Mouse (Mus musculus): ENCODE measurements around the gene Pramel7. TPM values are rescaled to one million over a fixed set of nuclear protein-coding genes. Genes with fewer than 3 reads are reported as not detected.
"Not testable (repeated sequence)": the region's sequence is repeated elsewhere in the genome, so short reads cannot be mapped to it uniquely, and the experiment has no call there.

Gene Pramel7
- not detected in 2 replicates for polyA plus RNA-seq (2015; fragmentation: Nextera tagmentation; extraction: Ambion mirVana)

DNA sequence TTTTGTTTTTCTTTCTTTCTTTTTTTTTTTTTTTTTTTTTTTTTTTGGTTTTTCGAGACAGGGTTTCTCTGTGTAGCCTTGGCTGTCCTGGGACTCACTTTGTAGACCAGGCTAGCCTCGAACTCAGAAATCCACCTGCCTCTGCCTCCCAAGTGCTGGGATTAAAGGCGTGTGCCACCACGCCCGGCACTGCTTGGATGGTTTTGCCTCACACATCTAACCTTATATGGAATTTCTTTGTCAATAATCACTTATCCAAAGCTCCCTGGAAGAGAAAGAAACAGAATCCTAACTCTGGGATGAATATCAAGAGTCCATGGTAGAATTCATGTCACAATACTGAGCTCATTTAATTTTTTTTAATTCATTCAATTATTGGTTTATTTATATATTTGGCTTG, at the start of gene Pramel7:
Gene Pramel7, minus strand, starts transcription at position 101 of the 400 bp plus-strand sequence.
- H3K9me3 ChIP-seq (replicated peaks; ENCODE audit: control insufficient read depth, low read length); H3K27ac ChIP-seq (ENCODE audit: low read length); H3K27me3 ChIP-seq (ENCODE audit: control insufficient read depth, insufficient read depth, low read depth, low read length); H3K4me3 ChIP-seq (ENCODE audit: low read depth, low read length); H3K4me1 ChIP-seq (ENCODE audit: control insufficient read depth, low read depth, low read length); ATAC-seq (ENCODE audit: low read depth); H3K4me2 ChIP-seq (ENCODE audit: low read depth, low read length); H3K9ac ChIP-seq (ENCODE audit: low read depth, low read length); H3K36me3 ChIP-seq (ENCODE audit: control insufficient read depth, insufficient read depth): not testable (repeated sequence)
- WGBS (ENCODE audit: insufficient replicate concordance): 62% methylated on average over 3 of the region's 5 CpGs

DNA sequence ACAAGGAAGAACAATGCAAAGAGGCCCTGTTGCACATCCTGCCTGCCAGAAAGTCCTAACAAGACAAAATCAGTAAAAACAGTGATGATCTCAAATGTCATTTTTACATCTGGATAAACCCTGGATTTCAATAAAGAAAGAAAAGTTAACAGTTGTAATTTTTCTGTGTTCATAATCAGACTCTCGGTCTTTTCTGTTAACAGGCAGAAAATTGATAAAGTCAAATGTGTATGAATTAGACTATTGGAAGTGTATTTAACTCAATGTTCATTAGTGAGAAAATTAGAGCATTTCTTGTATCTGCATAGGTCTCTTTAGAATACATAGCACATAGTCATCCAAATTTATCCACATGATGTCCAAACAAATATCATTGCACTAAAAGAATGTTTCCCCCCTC, 48.5 kb upstream of the Pramel7 start, which contains the start of gene Olfr1128:
Gene Olfr1128, minus strand, starts transcription at position 101 of the 400 bp plus-strand sequence.
- ATAC-seq (ENCODE audit: low read depth): no peak
- H3K9me3 ChIP-seq (replicated peaks; ENCODE audit: control insufficient read depth, low read length): no peaks in the 10 kb centered on the region
- H3K27ac ChIP-seq (ENCODE audit: low read length): no peak within 1 kb of the TSS
- no peaks in the 10 kb centered on the region for H3K4me1 ChIP-seq (ENCODE audit: control insufficient read depth, low read depth, low read length)
- 55% methylated on average over 1 of the region's 1 CpGs for WGBS (ENCODE audit: insufficient replicate concordance)
- H3K36me3 ChIP-seq (ENCODE audit: control insufficient read depth, insufficient read depth): no peaks in the 10 kb centered on the region
- no peak within 1 kb of the TSS for H3K9ac ChIP-seq (ENCODE audit: low read depth, low read length)
- H3K4me2 ChIP-seq (ENCODE audit: low read depth, low read length): no peak within 1 kb of the TSS
- H3K4me3 ChIP-seq (ENCODE audit: low read depth, low read length): no peak within 1 kb of the TSS
- no peaks in the 10 kb centered on the region for H3K27me3 ChIP-seq (ENCODE audit: control insufficient read depth, insufficient read depth, low read depth, low read length)

DNA sequence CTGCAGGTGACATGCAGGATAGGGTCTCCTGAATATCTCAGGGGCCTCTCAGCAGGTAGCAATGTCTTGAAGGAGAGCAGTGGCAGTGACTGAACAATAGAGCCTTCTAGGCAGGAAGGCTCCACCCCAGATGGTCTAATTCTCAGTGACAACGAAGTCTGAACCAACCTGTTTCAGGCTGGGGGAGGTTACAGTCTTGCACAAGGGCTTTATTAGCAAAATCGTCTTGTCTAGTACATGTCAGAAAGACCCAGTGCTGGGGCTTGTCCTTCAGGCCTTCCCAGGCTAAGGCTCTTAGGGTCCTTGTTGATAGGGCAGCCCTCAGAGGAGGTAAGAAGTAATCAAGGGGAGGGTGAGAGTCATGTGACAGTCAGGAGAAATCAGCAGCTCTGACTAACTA, 37.9 kb upstream of the Pramel7 start:
- 41% methylated on average over 2 of the region's 2 CpGs for WGBS (ENCODE audit: insufficient replicate concordance)
- H3K4me3 ChIP-seq (ENCODE audit: low read depth, low read length): no peak overlapping the region
- no peaks in the 10 kb centered on the region for H3K36me3 ChIP-seq (ENCODE audit: control insufficient read depth, insufficient read depth)
- H3K27ac ChIP-seq (ENCODE audit: low read length): no peak overlapping the region
- H3K4me1 ChIP-seq (ENCODE audit: control insufficient read depth, low read depth, low read length): no peaks in the 10 kb centered on the region
- H3K4me2 ChIP-seq (ENCODE audit: low read depth, low read length): no peak overlapping the region
- ATAC-seq (ENCODE audit: low read depth): no peak
- no peak overlapping the region for H3K9ac ChIP-seq (ENCODE audit: low read depth, low read length)
- H3K27me3 ChIP-seq (ENCODE audit: control insufficient read depth, insufficient read depth, low read depth, low read length): no peaks in the 10 kb centered on the region
- no peaks in the 10 kb centered on the region for H3K9me3 ChIP-seq (replicated peaks; ENCODE audit: control insufficient read depth, low read length)

DNA sequence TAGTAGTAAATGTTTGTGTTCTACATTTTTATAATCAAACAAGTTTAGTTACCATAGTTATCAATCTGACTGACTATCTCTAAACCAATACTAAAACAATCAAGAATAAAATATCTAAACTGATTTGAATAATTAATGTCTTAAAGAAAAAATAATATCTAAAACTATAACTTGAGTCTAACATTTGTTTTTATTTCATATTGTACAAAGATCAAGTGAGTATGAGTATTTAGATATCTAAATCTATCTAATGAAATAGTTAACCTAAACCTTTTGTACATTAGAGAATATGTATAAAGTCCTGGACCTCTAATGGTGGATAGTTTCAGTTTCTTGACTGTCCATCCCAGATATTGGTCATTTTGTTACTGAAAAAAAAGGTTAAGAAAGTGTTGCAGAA, 34.6 kb upstream of the Pramel7 start, which contains the start of gene Olfr153:
Gene Olfr153, plus strand, starts transcription at position 301 of the 400 bp plus-strand sequence.
- no peaks in the 10 kb centered on the region for H3K9me3 ChIP-seq (replicated peaks; ENCODE audit: control insufficient read depth, low read length)
- H3K9ac ChIP-seq (ENCODE audit: low read depth, low read length): no peak within 1 kb of the TSS
- no peaks in the 10 kb centered on the region for H3K4me1 ChIP-seq (ENCODE audit: control insufficient read depth, low read depth, low read length)
- H3K4me3 ChIP-seq (ENCODE audit: low read depth, low read length): no peak within 1 kb of the TSS
- H3K36me3 ChIP-seq (ENCODE audit: control insufficient read depth, insufficient read depth): no peaks in the 10 kb centered on the region
- H3K27ac ChIP-seq (ENCODE audit: low read length): no peak within 1 kb of the TSS
- no peak within 1 kb of the TSS for H3K4me2 ChIP-seq (ENCODE audit: low read depth, low read length)
- no peak for ATAC-seq (ENCODE audit: low read depth)
- H3K27me3 ChIP-seq (ENCODE audit: control insufficient read depth, insufficient read depth, low read depth, low read length): no peaks in the 10 kb centered on the region

GRCm38 (mm10) chr2:87525899-87526616, 29.2 kb upstream of the Pramel7 start:
- not testable (repeated sequence) for H3K36me3 ChIP-seq (ENCODE audit: control insufficient read depth, insufficient read depth); H3K9me3 ChIP-seq (replicated peaks; ENCODE audit: control insufficient read depth, low read length); H3K4me1 ChIP-seq (ENCODE audit: control insufficient read depth, low read depth, low read length); ATAC-seq (ENCODE audit: low read depth); H3K4me2 ChIP-seq (ENCODE audit: low read depth, low read length); H3K4me3 ChIP-seq (ENCODE audit: low read depth, low read length); H3K9ac ChIP-seq (ENCODE audit: low read depth, low read length); H3K27me3 ChIP-seq (ENCODE audit: control insufficient read depth, insufficient read depth, low read depth, low read length); H3K27ac ChIP-seq (ENCODE audit: low read length)
- WGBS (ENCODE audit: insufficient replicate concordance): 33% methylated on average over 38 of the region's 39 CpGs

DNA sequence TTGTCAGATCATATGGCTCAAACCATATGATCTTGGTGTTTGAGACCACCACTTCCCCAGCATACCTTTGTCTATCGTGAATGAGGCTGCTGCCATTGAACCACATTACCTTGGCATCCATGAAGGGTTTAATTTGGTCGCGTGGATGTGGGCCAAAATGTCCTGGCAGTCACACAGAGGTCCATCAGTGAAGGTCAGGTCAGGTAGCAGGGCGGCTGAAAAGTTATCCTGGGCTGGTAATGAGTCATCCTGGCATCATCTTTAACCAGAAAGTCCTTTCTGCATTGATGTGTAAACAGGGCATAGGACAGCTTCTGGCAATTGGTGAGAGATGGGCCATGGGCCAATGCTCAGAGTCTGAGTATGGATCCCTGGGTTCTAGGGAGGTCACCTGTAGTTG, 23.8 kb upstream of the Pramel7 start:
- no peaks in the 10 kb centered on the region for H3K4me1 ChIP-seq (ENCODE audit: control insufficient read depth, low read depth, low read length)
- no peaks in the 10 kb centered on the region for H3K9me3 ChIP-seq (replicated peaks; ENCODE audit: control insufficient read depth, low read length)
- H3K4me2 ChIP-seq (ENCODE audit: low read depth, low read length): no peak overlapping the region
- no peaks in the 10 kb centered on the region for H3K36me3 ChIP-seq (ENCODE audit: control insufficient read depth, insufficient read depth)
- no peak overlapping the region for H3K9ac ChIP-seq (ENCODE audit: low read depth, low read length)
- ATAC-seq (ENCODE audit: low read depth): no peak
- WGBS (ENCODE audit: insufficient replicate concordance): 62% methylated on average over 4 of the region's 4 CpGs
- no peak overlapping the region for H3K27ac ChIP-seq (ENCODE audit: low read length)
- no peak overlapping the region for H3K4me3 ChIP-seq (ENCODE audit: low read depth, low read length)
- no peaks in the 10 kb centered on the region for H3K27me3 ChIP-seq (ENCODE audit: control insufficient read depth, insufficient read depth, low read depth, low read length)

- no peak overlapping the region for H3K27ac ChIP-seq (ENCODE audit: low read length)
- 53% methylated on average over 3 of the region's 3 CpGs for WGBS (ENCODE audit: insufficient replicate concordance)
- no peak for ATAC-seq (ENCODE audit: low read depth)
- H3K36me3 ChIP-seq (ENCODE audit: control insufficient read depth, insufficient read depth): no peaks in the 10 kb centered on the region
- no peak overlapping the region for H3K4me3 ChIP-seq (ENCODE audit: low read depth, low read length)
- H3K4me2 ChIP-seq (ENCODE audit: low read depth, low read length): no peak overlapping the region
- no peaks in the 10 kb centered on the region for H3K4me1 ChIP-seq (ENCODE audit: control insufficient read depth, low read depth, low read length)
- H3K9ac ChIP-seq (ENCODE audit: low read depth, low read length): no peak overlapping the region
- no peaks in the 10 kb centered on the region for H3K9me3 ChIP-seq (replicated peaks; ENCODE audit: control insufficient read depth, low read length)
- H3K27me3 ChIP-seq (ENCODE audit: control insufficient read depth, insufficient read depth, low read depth, low read length): no peaks in the 10 kb centered on the region
These were observed 19.7 kb upstream of the Pramel7 start for GRCm38 (mm10) chr2:87516581-87516980.

GRCm38 (mm10) chr2:87515457-87516060, 18.7 kb upstream of the Pramel7 start:
- H3K4me1 ChIP-seq (ENCODE audit: control insufficient read depth, low read depth, low read length): no peaks in the 10 kb centered on the region
- no peak for ATAC-seq (ENCODE audit: low read depth)
- 53% methylated on average over 7 of the region's 8 CpGs for WGBS (ENCODE audit: insufficient replicate concordance)

DNA sequence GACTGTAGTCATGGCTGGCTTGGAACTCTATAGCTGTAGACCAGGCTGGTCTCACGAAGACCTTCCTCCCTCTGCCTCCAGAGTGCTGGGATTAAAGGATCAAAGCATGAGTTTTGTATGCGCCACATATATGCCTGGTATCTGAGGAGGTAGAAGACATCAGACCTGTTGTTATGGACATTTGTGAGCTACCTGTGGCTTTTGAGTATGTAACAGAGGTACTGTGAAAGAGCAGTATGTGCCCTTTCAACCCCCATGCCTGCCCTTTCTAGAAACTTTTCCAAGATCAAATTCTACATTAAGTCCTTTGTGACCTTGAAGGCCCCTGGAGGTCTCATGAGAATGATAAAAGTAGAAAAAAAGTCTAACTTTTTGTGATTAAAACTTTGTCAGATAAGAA, 18.2 kb upstream of the Pramel7 start:
- Histone ChIP-seq H3K27ac (ENCODE audit: low read length) (no peak overlapping the region), H3K4me2 (ENCODE audit: low read depth, low read length) (no peak overlapping the region), H3K36me3 (ENCODE audit: control insufficient read depth, insufficient read depth) (no peaks in the 10 kb centered on the region), H3K4me1 (ENCODE audit: control insufficient read depth, low read depth, low read length) (no peaks in the 10 kb centered on the region), H3K9ac (ENCODE audit: low read depth, low read length) (no peak overlapping the region), H3K4me3 (ENCODE audit: low read depth, low read length) (no peak overlapping the region), H3K9me3 (replicated peaks; ENCODE audit: control insufficient read depth, low read length) (no peaks in the 10 kb centered on the region), H3K27me3 (ENCODE audit: control insufficient read depth, insufficient read depth, low read depth, low read length) (no peaks in the 10 kb centered on the region)
- ATAC-seq (ENCODE audit: low read depth): no peak
- 56% methylated on average over 2 of the region's 2 CpGs for WGBS (ENCODE audit: insufficient replicate concordance)

More at GRCm38 (mm10) chr2:87515457-87516060, 18.7 kb upstream of the Pramel7 start:
- H3K9ac ChIP-seq (ENCODE audit: low read depth, low read length): no peak overlapping the region
- no peaks in the 10 kb centered on the region for H3K9me3 ChIP-seq (replicated peaks; ENCODE audit: control insufficient read depth, low read length)
- H3K27me3 ChIP-seq (ENCODE audit: control insufficient read depth, insufficient read depth, low read depth, low read length): no peaks in the 10 kb centered on the region
- no peak overlapping the region for H3K27ac ChIP-seq (ENCODE audit: low read length)
- H3K4me3 ChIP-seq (ENCODE audit: low read depth, low read length): no peak overlapping the region
- no peaks in the 10 kb centered on the region for H3K36me3 ChIP-seq (ENCODE audit: control insufficient read depth, insufficient read depth)
- H3K4me2 ChIP-seq (ENCODE audit: low read depth, low read length): no peak overlapping the region

Measured in liver, embryonic 16.5 days (tissue).